Mouse (Mus musculus) forebrain, embryonic 12.5 days (tissue): ENCODE measurements around the gene Ptgr1. TPM values are rescaled to one million over a fixed set of nuclear protein-coding genes. Genes with fewer than 3 reads are reported as not detected.

Experiments
- ATAC-seq: fragments of 200-750 bp; cut with Nextera tagmentation; 2 replicates; pipeline ENCODE4 v1.8.0; 2017; ENCODE audit warnings: moderate TSS enrichment; ENCODE audit not compliant: low FRiP score
- H3K27ac ChIP-seq: fragments of 300-500 bp; sonication (generic); 2 replicates; pipeline ENCODE4 v1.5.1; 2016; ENCODE audit warnings: mild to moderate bottlenecking
- H3K27me3 ChIP-seq: fragments of 300-500 bp; sonication (generic); 2 replicates; pipeline ENCODE4 v1.6.1; 2016; ENCODE audit warnings: mild to moderate bottlenecking
- H3K36me3 ChIP-seq: fragments of 300-500 bp; sonication (generic); replicated peaks from 2 replicates; pipeline ENCODE4 v1.6.1; 2016; ENCODE audit warnings: mild to moderate bottlenecking
- H3K4me1 ChIP-seq: fragments of 300-500 bp; sonication (generic); 2 replicates; pipeline ENCODE4 v1.6.1; 2016
- H3K4me2 ChIP-seq: fragments of 300-500 bp; sonication (generic); 2 replicates; pipeline ENCODE4 v1.6.1; 2016; ENCODE audit warnings: mild to moderate bottlenecking, moderate library complexity
- H3K4me3 ChIP-seq: fragments of 300-500 bp; sonication (generic); replicated peaks from 2 replicates; pipeline ENCODE4 v1.5.1; 2016; ENCODE audit warnings: mild to moderate bottlenecking
- H3K9ac ChIP-seq: fragments of 300-500 bp; sonication (generic); 2 replicates; pipeline ENCODE4 v1.6.1; 2016; ENCODE audit warnings: mild to moderate bottlenecking
- H3K9me3 ChIP-seq: fragments of 300-500 bp; sonication (generic); 2 replicates; pipeline ENCODE4 v1.6.1; 2016
- WGBS: fragments of 180-500 bp; shearing (Covaris S2); methylation state at CpG from one replicate; pipeline ENCODE4 v1.1.7; 2016; 5-methylcytosine and 5-hydroxymethylcytosine counted together
- polyA plus RNA-seq: library from polyadenylated mRNA; unstranded; fragments of >200 nt; fragmentation: Nextera tagmentation; extraction: Ambion mirVana; gene quantifications from 2 replicates; pipeline ENCODE4 v1.2.1, GENCODE M21; 2016

Gene Ptgr1
- 10.0 and 10.5 TPM in 2 replicates for polyA plus RNA-seq

DNA sequence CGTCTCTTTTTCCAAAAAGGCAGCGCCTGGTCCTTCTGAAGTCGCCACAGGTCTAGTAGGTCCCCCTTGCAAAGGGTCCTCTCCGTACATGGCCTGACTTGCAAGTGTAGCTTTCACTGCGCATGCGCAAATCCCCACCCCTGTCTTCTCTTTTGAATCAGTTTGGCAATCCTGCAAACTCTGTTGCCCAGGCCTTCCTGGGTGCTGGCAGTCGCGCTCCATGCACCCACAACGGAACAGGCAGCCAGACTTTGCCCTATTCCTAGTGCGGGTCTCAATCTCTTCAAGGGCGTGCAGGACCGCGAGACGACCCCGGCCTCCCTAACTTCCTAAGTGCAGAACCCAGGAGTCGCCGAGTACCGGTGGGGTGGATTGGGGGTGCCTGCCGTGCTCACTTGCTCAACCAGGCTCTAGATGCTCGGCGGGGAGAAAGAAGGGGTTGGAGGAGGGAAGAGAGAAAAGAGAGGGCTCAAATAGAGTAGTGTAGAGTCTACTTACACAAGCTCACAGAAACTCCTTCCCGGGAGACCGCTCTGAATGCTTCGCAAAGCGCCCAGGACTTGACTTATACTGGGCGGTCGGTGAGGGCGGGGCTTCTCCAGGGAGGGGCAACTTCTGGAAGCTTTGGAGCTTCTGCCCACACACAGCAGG, at the start of gene Ptgr1:
TSS of gene Ptgr1 (minus strand) at position 580 of the 651 bp plus-strand sequence.
- no peaks in the 10 kb centered on the region for H3K36me3 ChIP-seq
- peak within 1 kb of the TSS; percentile 84 for H3K4me2 ChIP-seq
- H3K27ac ChIP-seq: no peak within 1 kb of the TSS
- H3K9ac ChIP-seq: peak within 1 kb of the TSS; percentile 68
- 2% methylated on average over 28 of the region's 28 CpGs for WGBS
- no peaks in the 10 kb centered on the region for H3K9me3 ChIP-seq
- peaks cover 10% of the 10 kb centered on the region; the same call in 1 of the 2 replicates for H3K4me1 ChIP-seq
- H3K27me3 ChIP-seq: 0 out of 2 replicates have a peak, but pooled peaks cover 2% of the 10 kb centered on the region
- H3K4me3 ChIP-seq: peak within 1 kb of the TSS; percentile 57
- peak; percentile 49; the same call in 1 of the 2 replicates for ATAC-seq

DNA sequence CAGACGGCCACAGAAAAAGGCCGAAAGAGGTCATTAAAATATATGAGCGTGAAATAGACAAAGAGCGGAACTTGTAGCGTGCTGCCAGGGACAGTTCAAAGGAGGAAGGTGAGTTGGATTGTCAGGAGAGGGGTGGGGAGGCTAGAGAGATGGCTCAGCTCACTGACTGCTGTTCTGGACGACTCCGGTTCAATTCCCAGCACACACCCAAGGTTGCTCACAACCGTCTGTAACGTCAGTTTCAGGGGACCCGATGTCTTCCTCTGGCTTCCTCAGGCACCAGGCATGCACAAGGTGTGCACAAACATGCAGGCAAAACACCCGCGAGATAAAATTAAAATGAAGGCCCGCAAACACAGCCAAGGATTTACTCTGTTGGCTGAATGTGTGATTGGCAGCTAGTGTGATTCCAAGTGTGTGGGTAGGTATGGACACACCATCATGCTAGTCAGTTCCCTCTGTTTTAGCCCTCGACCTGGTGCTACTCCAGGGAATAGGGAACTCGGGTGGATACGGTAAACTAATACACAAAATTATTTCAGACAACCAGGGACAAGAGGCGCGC, 48.9 kb upstream of the Ptgr1 start:
- Histone ChIP-seq H3K4me1 (peaks cover 7% of the 10 kb centered on the region; the same call in 1 of the 2 replicates), H3K27me3 (no peaks in the 10 kb centered on the region), H3K9ac (peak overlapping the region; percentile 82), H3K27ac (peak overlapping the region; percentile 86; the same call in 1 of the 2 replicates), H3K9me3 (no peaks in the 10 kb centered on the region), H3K4me2 (peak overlapping the region; percentile 68), H3K36me3 (no peaks in the 10 kb centered on the region), H3K4me3 (peak overlapping the region; percentile 80)
- peak; percentile 47; the same call in 1 of the 2 replicates for ATAC-seq
- 57% methylated on average over 18 of the region's 18 CpGs for WGBS

DNA sequence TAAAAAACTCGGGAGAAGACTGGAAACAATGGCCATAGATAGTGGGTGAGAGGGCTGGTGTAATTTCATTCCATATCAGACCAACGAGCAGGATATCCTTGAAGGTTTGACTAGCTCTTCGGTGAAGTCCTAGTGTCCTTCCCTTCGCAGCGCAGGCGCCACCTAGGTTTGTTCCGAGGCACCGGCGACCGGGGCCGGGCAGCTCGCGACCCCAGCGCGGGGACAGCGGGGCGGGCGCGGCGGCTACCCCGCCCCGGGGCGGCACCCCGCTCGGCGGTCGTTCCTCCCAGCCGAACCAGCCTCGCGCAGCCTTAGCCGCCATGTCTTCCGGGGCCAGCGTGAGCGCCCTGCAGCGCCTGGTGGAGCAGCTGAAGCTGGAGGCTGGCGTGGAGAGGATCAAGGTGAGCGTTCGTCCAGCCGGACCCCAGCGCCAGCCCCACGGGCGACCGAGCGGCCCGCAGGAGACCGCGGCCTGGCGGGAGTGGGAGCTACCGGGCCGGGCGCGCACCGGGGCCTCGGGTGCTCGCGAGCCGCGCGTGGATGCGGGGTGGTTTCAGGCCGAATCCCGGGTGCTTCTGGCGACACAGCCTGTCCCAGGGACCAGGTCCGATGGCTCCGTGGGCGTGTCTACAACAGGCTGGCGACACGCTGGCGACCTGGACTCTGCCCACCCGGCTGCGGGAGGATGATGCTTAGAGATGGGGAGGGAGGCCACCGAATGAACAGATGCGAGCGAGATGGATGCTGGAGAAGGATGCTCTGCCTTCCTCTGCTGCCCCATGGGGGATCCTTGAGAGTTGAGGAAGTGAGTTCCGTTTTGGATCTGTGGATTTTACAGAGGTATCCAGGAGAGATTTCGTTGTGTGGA, 48.2 kb upstream of the Ptgr1 start, which contains the start of gene Gng10:
TSS of gene Gng10 (plus strand) at position 171 of the 868 bp plus-strand sequence.
- peak; percentile 88 for ATAC-seq
- Histone ChIP-seq H3K27ac (peak within 1 kb of the TSS; percentile 86), H3K4me2 (peak within 1 kb of the TSS; percentile 68), H3K27me3 (no peaks in the 10 kb centered on the region), H3K4me3 (peak within 1 kb of the TSS; percentile 80), H3K9ac (peak within 1 kb of the TSS; percentile 82), H3K9me3 (no peaks in the 10 kb centered on the region), H3K36me3 (no peaks in the 10 kb centered on the region), H3K4me1 (peaks cover 7% of the 10 kb centered on the region; the same call in 1 of the 2 replicates)
- WGBS: 11% methylated on average over 76 of the region's 76 CpGs

DNA sequence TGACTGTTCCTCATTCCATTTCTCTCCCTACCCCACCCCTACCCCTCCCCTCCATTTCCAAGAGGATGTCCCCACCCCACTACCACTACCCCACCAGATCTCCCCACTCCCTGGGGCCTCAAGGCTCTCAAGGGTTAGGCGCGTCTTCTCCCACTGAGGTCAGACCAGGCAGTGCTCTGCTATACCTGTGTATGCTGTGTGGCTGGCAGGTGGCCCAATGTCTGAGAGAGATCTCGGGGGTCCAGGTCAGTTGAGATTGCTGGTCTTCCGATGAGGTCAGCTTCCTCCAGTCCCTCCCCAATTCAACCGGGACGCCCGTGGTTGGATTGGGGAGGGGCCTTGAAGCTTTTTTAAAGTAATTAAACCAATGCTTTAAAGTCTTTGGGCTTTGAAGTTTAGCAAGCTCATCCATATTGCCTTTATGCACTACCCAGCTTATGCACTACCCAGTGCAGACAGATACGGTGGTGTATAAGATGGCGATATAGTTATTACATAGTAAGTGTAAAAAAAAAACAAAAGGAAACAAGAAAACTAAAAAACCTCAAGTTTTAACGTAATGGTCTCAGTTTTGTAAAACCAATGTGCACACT, 47.5 kb upstream of the Ptgr1 start:
- Histone ChIP-seq H3K36me3 (no peaks in the 10 kb centered on the region), H3K27me3 (no peaks in the 10 kb centered on the region), H3K4me3 (peak overlapping the region; percentile 80), H3K4me1 (peaks cover 7% of the 10 kb centered on the region; the same call in 1 of the 2 replicates), H3K9ac (no peak overlapping the region), H3K9me3 (no peaks in the 10 kb centered on the region), H3K4me2 (peak overlapping the region; percentile 68), H3K27ac (no peak overlapping the region)
- no peak for ATAC-seq
- WGBS: 73% methylated on average over 10 of the region's 10 CpGs

DNA sequence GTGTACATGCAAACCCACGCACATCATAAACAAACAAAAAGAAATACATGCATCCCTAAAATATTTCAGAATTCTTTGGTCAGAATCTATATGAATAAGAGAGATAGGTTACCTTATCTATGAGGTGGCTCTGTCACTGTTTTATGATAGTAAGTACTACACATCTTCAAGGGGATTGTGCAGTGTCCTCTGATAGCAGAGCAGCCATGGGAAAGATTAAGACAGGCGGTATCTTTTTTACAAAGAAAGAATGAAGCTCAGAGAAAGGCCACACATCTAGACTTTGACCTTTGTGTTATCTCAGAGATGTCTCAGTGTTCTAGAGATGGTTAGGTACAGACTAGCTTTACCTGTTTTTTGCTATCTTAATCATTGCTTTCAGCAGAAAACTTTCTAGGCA, 30.0 kb upstream of the Ptgr1 start:
- no peak overlapping the region for H3K9ac ChIP-seq
- WGBS: 92% methylated on average over 2 of the region's 2 CpGs
- peaks cover 23% of the 10 kb centered on the region for H3K36me3 ChIP-seq
- H3K9me3 ChIP-seq: no peaks in the 10 kb centered on the region
- H3K4me2 ChIP-seq: no peak overlapping the region
- no peak for ATAC-seq
- no peak overlapping the region for H3K27ac ChIP-seq
- H3K4me1 ChIP-seq: no peaks in the 10 kb centered on the region
- no peak overlapping the region for H3K4me3 ChIP-seq
- no peaks in the 10 kb centered on the region for H3K27me3 ChIP-seq

DNA sequence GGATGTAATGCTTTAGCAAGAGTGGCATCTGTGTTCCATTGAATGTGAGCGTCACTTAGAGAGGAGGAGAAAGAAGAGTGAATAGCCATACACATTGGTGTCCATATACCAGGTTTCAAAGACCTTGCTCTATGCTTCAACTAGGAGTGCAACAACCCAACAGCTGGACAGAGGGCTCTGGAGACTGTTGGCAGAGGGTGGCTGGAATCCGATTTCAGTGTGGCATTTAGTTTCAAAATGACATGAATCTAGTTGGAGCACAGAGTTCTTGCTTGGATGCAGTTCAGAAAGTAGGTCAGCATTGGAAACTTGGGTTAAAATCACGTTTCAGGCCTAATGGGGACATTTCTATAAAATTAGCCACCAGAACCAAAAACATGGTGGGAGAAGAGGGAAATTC, 28.3 kb upstream of the Ptgr1 start:
- H3K9ac ChIP-seq: no peak overlapping the region
- H3K27me3 ChIP-seq: no peaks in the 10 kb centered on the region
- no peak overlapping the region for H3K4me2 ChIP-seq
- WGBS: 90% methylated on average over 3 of the region's 3 CpGs
- H3K27ac ChIP-seq: no peak overlapping the region
- no peaks in the 10 kb centered on the region for H3K4me1 ChIP-seq
- H3K9me3 ChIP-seq: no peaks in the 10 kb centered on the region
- H3K4me3 ChIP-seq: no peak overlapping the region
- H3K36me3 ChIP-seq: peaks cover 16% of the 10 kb centered on the region
- ATAC-seq: no peak

DNA sequence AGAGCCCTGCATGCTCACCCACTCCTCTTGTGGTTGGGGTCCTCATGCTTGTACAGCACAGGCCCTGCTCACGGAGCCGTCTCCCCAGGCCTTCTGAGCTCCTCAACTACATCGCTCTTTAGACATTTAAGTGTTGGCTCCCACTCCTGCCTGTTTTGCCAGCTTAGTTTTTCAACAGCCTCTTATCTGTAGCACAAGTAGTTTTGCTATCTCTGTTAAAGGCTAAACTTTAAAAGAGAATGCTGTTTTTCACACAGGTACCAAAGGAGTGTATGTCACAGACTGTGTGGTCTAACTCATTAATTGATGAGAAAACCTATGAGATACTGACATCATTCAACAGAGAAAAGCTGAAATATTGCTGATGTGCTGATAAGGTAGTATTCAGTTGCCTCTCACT, 24.5 kb upstream of the Ptgr1 start:
- no peak overlapping the region for H3K9ac ChIP-seq
- no peaks in the 10 kb centered on the region; the same call in 1 of the 2 replicates for H3K4me1 ChIP-seq
- H3K36me3 ChIP-seq: no peaks in the 10 kb centered on the region
- no peak for ATAC-seq
- H3K9me3 ChIP-seq: no peaks in the 10 kb centered on the region
- no peak overlapping the region for H3K27ac ChIP-seq
- no peaks in the 10 kb centered on the region for H3K27me3 ChIP-seq
- 81% methylated on average over 3 of the region's 3 CpGs for WGBS
- H3K4me3 ChIP-seq: no peak overlapping the region
- no peak overlapping the region for H3K4me2 ChIP-seq

DNA sequence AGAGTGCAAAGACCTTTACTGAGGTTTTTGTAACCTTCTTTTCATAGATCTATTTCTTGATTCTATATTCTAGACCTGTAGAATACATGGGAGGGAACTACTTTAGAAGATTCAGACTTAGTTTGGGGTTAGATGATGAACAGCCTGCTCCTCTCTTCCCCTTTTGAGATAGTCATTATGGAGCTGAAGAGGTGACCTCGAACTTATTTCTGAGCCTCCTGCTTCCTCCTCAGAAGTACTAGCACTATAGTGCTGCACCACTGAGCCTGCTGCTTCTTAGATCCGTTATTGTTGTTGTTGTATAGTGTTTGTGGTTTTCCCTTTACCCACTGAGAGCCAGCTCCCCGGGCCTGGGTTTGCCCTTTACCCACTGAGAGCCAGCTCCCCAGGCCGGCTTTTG, 22.8 kb upstream of the Ptgr1 start:
- Histone ChIP-seq H3K9me3 (no peaks in the 10 kb centered on the region), H3K4me1 (peaks cover 11% of the 10 kb centered on the region), H3K9ac (no peak overlapping the region), H3K4me3 (no peak overlapping the region), H3K36me3 (no peaks in the 10 kb centered on the region), H3K4me2 (no peak overlapping the region), H3K27ac (no peak overlapping the region), H3K27me3 (no peaks in the 10 kb centered on the region)
- 78% methylated on average over 4 of the region's 4 CpGs for WGBS
- ATAC-seq: no peak

DNA sequence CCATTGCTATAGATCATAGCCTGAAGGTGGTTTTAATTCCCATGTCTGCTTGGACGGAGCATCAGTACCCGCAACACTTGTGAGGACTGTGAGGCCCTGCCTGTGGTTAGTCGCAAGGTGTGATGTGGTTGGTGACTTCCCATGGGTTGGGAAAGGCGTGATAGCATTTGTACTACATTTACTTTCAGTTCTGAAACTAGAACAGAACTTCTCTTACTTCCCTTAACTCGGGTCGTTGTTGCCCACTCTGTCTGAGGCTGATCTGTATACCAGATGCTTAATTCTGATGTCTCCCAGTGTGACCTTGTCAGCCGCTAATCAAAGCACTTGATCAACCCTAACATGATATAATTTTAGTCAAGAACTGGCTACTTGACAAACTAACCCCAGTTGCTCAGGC, 22.3 kb upstream of the Ptgr1 start:
- no peak overlapping the region for H3K4me3 ChIP-seq
- no peak overlapping the region for H3K27ac ChIP-seq
- peaks cover 16% of the 10 kb centered on the region for H3K4me1 ChIP-seq
- no peak for ATAC-seq
- no peaks in the 10 kb centered on the region for H3K36me3 ChIP-seq
- WGBS: 94% methylated on average over 7 of the region's 7 CpGs
- no peaks in the 10 kb centered on the region for H3K9me3 ChIP-seq
- no peaks in the 10 kb centered on the region for H3K27me3 ChIP-seq
- no peak overlapping the region for H3K4me2 ChIP-seq
- H3K9ac ChIP-seq: no peak overlapping the region

DNA sequence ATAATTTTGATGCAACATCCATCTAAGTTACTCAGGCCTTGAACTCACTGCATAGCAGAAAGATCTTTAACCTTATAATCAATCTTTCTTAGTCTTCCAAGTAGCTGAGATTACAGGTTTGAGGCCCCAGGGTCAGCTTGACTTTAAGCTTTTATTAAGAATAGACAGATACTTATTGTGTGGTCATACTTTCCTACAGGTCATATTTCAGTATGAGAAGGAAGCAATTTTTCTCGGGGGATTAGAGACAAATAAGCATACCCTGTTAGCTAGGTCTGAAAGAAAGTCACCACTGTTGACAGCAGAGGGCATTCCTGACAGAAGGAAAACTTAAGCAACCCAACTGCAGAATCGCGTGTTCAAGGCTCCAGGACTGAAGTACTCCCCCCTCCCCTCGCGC, 21.1 kb upstream of the Ptgr1 start:
- H3K9me3 ChIP-seq: no peaks in the 10 kb centered on the region
- ATAC-seq: no peak
- peaks cover 24% of the 10 kb centered on the region for H3K4me1 ChIP-seq
- WGBS: 80% methylated on average over 5 of the region's 5 CpGs
- no peaks in the 10 kb centered on the region for H3K27me3 ChIP-seq
- H3K36me3 ChIP-seq: no peaks in the 10 kb centered on the region
- no peak overlapping the region for H3K27ac ChIP-seq
- H3K9ac ChIP-seq: no peak overlapping the region
- no peak overlapping the region for H3K4me2 ChIP-seq
- no peak overlapping the region for H3K4me3 ChIP-seq

DNA sequence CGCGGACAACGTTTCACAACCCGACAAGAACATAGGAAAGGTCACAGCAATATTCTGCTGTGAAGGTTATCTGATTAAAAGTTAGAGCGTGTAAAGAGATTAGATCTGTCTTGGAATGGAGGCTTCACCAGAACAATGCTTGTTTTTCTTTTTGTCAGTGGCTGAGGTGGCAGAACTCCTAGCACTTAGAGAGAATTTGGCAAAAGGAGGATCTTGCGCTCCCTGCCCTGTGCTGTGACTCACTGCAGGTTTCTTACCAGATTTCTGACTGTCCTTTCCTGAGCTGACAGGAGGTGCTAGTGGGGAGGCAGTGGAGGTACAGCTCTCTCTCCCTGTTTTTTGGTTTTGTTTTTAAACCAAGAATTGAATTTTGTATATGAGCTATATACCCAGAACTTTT, 20.1 kb upstream of the Ptgr1 start:
- Histone ChIP-seq H3K4me2 (no peak overlapping the region), H3K9ac (no peak overlapping the region), H3K9me3 (no peaks in the 10 kb centered on the region), H3K27ac (no peak overlapping the region), H3K4me3 (no peak overlapping the region), H3K36me3 (no peaks in the 10 kb centered on the region), H3K4me1 (peaks cover 28% of the 10 kb centered on the region), H3K27me3 (no peaks in the 10 kb centered on the region)
- no peak for ATAC-seq
- 85% methylated on average over 6 of the region's 6 CpGs for WGBS

DNA sequence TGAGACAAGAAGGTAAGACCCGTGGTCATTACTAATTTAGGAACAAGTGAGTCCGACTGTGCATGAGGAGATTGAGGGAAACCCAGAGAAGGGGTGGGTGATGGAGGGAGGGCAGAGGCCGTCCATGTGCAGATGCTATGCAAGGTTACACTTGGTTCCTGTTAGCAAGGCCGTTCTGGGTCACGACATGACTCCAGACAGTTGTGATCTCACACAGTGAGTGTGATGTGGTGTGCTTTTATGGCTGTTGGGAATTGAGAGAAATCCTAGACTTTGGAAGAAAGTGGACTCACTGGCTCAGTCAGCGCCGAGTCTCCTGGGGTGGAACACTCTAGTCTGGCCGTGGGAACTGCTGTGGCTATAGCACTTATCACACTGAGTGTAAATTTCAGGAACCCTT, 19.3 kb upstream of the Ptgr1 start:
- no peaks in the 10 kb centered on the region for H3K27me3 ChIP-seq
- H3K36me3 ChIP-seq: no peaks in the 10 kb centered on the region
- H3K9me3 ChIP-seq: no peaks in the 10 kb centered on the region
- ATAC-seq: no peak
- WGBS: 68% methylated on average over 8 of the region's 8 CpGs
- no peak overlapping the region for H3K9ac ChIP-seq
- H3K4me1 ChIP-seq: peaks cover 28% of the 10 kb centered on the region
- no peak overlapping the region for H3K27ac ChIP-seq
- H3K4me2 ChIP-seq: no peak overlapping the region
- H3K4me3 ChIP-seq: no peak overlapping the region
